Mouse (Mus musculus): ENCODE data around the gene Gm6020. TPM values are rescaled to one million over a fixed set of nuclear protein-coding genes. Genes with fewer than 3 reads are reported as not detected.
A peak's percentile ranks its signal among the peaks of the same experiment; 100 is the strongest.

Gm6020 gene
- polyA plus RNA-seq, 1 experiment from 2014 or later, result not detected

DNA sequence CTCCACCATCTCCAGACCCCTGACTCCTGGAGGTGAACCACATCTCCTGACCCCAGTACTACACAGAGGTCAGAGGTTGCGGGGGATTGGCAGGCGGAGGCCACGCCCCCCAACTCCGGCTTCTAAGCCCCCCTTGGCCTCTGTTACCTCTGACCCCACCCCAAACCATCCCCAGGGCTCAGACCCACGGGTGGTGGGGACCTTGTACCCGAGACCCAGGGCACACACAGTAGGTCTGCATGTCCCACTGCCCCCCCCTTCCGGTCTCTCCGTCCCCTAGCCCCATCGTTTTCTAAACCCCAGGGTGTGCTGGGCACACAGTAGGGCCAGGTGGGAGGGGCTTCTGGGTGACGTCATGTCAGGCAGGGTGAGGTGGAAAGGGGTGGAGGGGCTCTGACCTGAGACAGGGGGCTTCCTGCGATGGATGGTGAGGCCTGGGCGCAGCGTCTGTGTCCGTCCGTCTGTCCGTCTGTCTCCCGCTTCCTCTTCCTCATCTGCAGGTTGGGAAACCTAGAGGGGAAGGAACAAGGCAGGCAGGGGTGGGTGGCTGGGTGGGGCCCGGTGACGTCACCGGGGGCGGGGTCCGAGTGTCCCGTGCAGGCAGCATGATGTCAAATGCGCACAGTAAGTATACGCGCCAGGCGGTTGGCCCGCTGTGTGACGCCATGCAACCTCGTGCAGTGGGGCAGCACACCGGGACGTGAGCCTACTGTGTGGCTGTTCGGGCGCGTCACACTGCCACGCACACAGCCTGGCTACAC, 44.4 kb downstream of the Gm6020 start, which contains the start of gene Csf2ra:
TSS of gene Csf2ra (minus strand) at position 489 of the 761 bp plus-strand sequence.
- peak within 1 kb of the TSS; percentile 45 for H3K9ac ChIP-seq (ENCODE audit: low read depth, low read length)
- 56% methylated on average over 36 of the region's 36 CpGs for WGBS
- H3K9me3 ChIP-seq (ENCODE audit: control insufficient read depth, low read length), result no peaks in the 10 kb centered on the region
- H3K27me3 ChIP-seq (ENCODE audit: control insufficient read depth, insufficient read depth, low read length), result no peaks in the 10 kb centered on the region
- no peaks in the 10 kb centered on the region for H3K36me3 ChIP-seq (ENCODE audit: control insufficient read depth, insufficient read depth, low read length)
- no peak for ATAC-seq (ENCODE audit: low FRiP score, low TSS enrichment)
- H3K27ac ChIP-seq (ENCODE audit: low read depth, low read length), result peak within 1 kb of the TSS; percentile 96
- no peaks in the 10 kb centered on the region for H3K4me1 ChIP-seq (ENCODE audit: control insufficient read depth, insufficient read depth, low read length)
- H3K4me3 ChIP-seq (ENCODE audit: low read length), result peak within 1 kb of the TSS; percentile 61
- H3K4me2 ChIP-seq (replicated peaks; ENCODE audit: low read depth, low read length), result peak within 1 kb of the TSS; percentile 59

Other genes starting within 250 kb of the Gm6020 start
- gene Zfp950, start 43.0 kb upstream of the Gm6020 start, polyA plus RNA-seq (2014; fragmentation: Nextera tagmentation; extraction: Ambion mirVana), result 41.7 and 54.0 TPM in 2 replicates
- gene Gm7102, start 7.6 kb upstream of the Gm6020 start, polyA plus RNA-seq (2014; fragmentation: Nextera tagmentation; extraction: Ambion mirVana), result 0.23 and 0.28 TPM in 2 replicates
- 32.9 and 36.8 TPM in 2 replicates for gene Csf2ra, start 44.5 kb downstream of the Gm6020 start, polyA plus RNA-seq (2014; fragmentation: Nextera tagmentation; extraction: Ambion mirVana)
- gene Gm21060, start 113.2 kb downstream of the Gm6020 start, polyA plus RNA-seq (2014; fragmentation: Nextera tagmentation; extraction: Ambion mirVana), result not detected in 2 replicates

Data from kidney, embryonic 14.5 days (tissue).